Mouse (Mus musculus) ES-E14 (cell line): ENCODE measurements around the gene Prkab2. TPM values are rescaled to one million over a fixed set of nuclear protein-coding genes. Genes with fewer than 3 reads are reported as not detected.

Experiments used
- DNase-seq: peaks from one replicate; pipeline ENCODE4 v3.0.0-alpha.2; 2013; ENCODE audit warnings: low read depth, low spot score
- H3K27ac ChIP-seq: 2 replicates; pipeline ENCODE4 v1.5.1; 2012; ENCODE audit warnings: low read depth, mild to moderate bottlenecking, low read length, moderate library complexity, mixed read lengths; ENCODE audit not compliant: poor library complexity, insufficient read depth, severe bottlenecking
- H3K36me3 ChIP-seq: 2 replicates; pipeline ENCODE4 v1.6.1; 2012; ENCODE audit warnings: mild to moderate bottlenecking, low read length, moderate library complexity, mixed read lengths; ENCODE audit not compliant: control insufficient read depth, poor library complexity, insufficient read depth, severe bottlenecking
- H3K4me1 ChIP-seq, 2 experiments: fragments of 150-350 bp in 1 of 2; sonication (generic) in 1 of 2; 2 replicates each; pipeline ENCODE4 v1.6.1; 2012; ENCODE audit warnings: low read length in 2 of 2, mild to moderate bottlenecking in 1 of 2, mixed read lengths in 1 of 2; ENCODE audit not compliant: control insufficient read depth in 2 of 2, insufficient read depth in 2 of 2, poor library complexity in 1 of 2
- H3K4me3 ChIP-seq, 2 experiments: fragments of 150-350 bp in 1 of 2; sonication (generic) in 1 of 2; 2 replicates each; pipeline ENCODE4 v1.5.1; 2012; ENCODE audit warnings: low read length in 2 of 2, low read depth in 1 of 2, mild to moderate bottlenecking in 1 of 2, mixed read lengths in 1 of 2; ENCODE audit not compliant: insufficient read depth in 1 of 2, poor library complexity in 1 of 2, severe bottlenecking in 1 of 2
- H3K9ac ChIP-seq: 2 replicates; pipeline ENCODE4 v1.6.1; 2012; ENCODE audit warnings: low read depth, mild to moderate bottlenecking, low read length, mixed read lengths; ENCODE audit not compliant: poor library complexity, insufficient read depth, severe bottlenecking
- H3K9me3 ChIP-seq: fragments of 150-350 bp; sonication (generic); 2 replicates; pipeline ENCODE4 v1.6.1; 2012; ENCODE audit warnings: low read depth, mild to moderate bottlenecking, low read length; ENCODE audit not compliant: control insufficient read depth, insufficient read depth
- CHD2 ChIP-seq: IDR thresholded peaks from 2 replicates; pipeline ENCODE4 v1.6.1; 2014; ENCODE audit warnings: mild to moderate bottlenecking, low read depth, low read length, inconsistent platforms
- HCFC1 ChIP-seq: IDR thresholded peaks from 2 replicates; pipeline ENCODE4 v1.6.1; 2012; ENCODE audit warnings: low read length, inconsistent platforms, borderline replicate concordance; ENCODE audit not compliant: insufficient read depth
- MAFK ChIP-seq: IDR thresholded peaks from 2 replicates; pipeline ENCODE4 v1.6.1; 2014; ENCODE audit warnings: mild to moderate bottlenecking, low read depth, low read length, inconsistent platforms; ENCODE audit not compliant: insufficient read depth
- ZC3H11A ChIP-seq: IDR thresholded peaks from 2 replicates; pipeline ENCODE4 v1.6.1; 2012; ENCODE audit warnings: low read depth, mild to moderate bottlenecking, inconsistent platforms, low read length, borderline replicate concordance
- ZNF384 ChIP-seq: IDR thresholded peaks from 2 replicates; pipeline ENCODE4 v1.6.1; 2012; ENCODE audit warnings: low read depth, low read length, inconsistent platforms
- in situ Hi-C, 2 experiments: fragments of 600-800 bp; cut with MboI; formaldehyde crosslinking; loops; one replicate each; pipeline ENCODE4 v1.15.1; 2025; ENCODE audit warnings: low sequenced_read_pairs in 2 of 2, inconsistent platforms in 1 of 2; ENCODE audit not compliant: unreplicated experiment in 2 of 2
- total RNA-seq: library from RNA; depleted of rRNA; stranded (reverse); fragments of 300-350 nt; gene quantifications from 2 replicates; pipeline ENCODE4 v1.2.3, GENCODE M21; 2012

The Prkab2 gene
- total RNA-seq, 1 experiment: 7.5 TPM

DNA sequence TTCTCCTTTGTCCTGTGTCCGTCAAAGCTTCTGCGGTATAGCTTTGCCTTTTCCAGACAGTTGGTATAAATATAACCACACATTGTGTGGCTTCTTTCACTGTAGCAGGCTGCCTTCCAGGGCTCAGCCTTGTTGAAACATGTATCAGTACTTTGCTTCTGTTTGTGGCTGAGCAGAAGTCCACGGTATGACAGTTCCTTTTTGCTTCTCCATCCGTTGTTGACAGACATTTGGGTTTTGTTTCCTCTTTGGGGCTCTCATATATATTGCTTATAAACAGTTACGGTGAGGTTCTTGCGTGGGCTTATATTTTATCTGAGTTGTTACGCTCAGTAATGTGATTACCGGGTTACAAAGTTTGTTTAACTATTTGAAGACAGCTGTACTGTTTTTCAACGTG is 7.5 kb downstream of the Prkab2 start:
- Histone ChIP-seq H3K9ac (no peak overlapping the region), H3K4me1 (no peaks in the 10 kb centered on the region), H3K9me3 (no peaks in the 10 kb centered on the region), H3K36me3 (peaks cover 22% of the 10 kb centered on the region; the same call in 1 of the 2 replicates), H3K4me3 (no peak overlapping the region), H3K27ac (no peak overlapping the region)
- no peak for TF ChIP-seq CHD2
- TF ChIP-seq ZC3H11A: no peak
- TF ChIP-seq HCFC1: no peak
- no peak for DNase-seq
- in situ Hi-C loops: no loop called here

- H3K9ac ChIP-seq: no peak overlapping the region
- no peak overlapping the region for H3K27ac ChIP-seq
- in situ Hi-C loops: no loop called here
- TF ChIP-seq CHD2 (no peak), ZC3H11A (no peak), MAFK (no peak), ZNF384 (no peak), HCFC1 (no peak)
- no peak overlapping the region for H3K4me3 ChIP-seq
- no peaks in the 10 kb centered on the region for H3K4me1 ChIP-seq
- DNase-seq: no peak
- peaks cover 23% of the 10 kb centered on the region; the same call in 1 of the 2 replicates for H3K36me3 ChIP-seq
- no peaks in the 10 kb centered on the region for H3K9me3 ChIP-seq
These were observed 8.2 kb downstream of the Prkab2 start for GRCm38 (mm10) chr3:97666154-97666553.

GRCm38 (mm10) chr3:97667093-97667675 is 9.2 kb downstream of the Prkab2 start:
- Histone ChIP-seq H3K9ac (no peak overlapping the region), H3K4me1 (no peaks in the 10 kb centered on the region), H3K4me3 (no peak overlapping the region), H3K9me3 (no peaks in the 10 kb centered on the region), H3K36me3 (peaks cover 24% of the 10 kb centered on the region; the same call in 1 of the 2 replicates), H3K27ac (no peak overlapping the region)
- in situ Hi-C loops: no loop called here
- DNase-seq: no peak
- TF ChIP-seq ZNF384 (no peak), ZC3H11A (no peak), CHD2 (no peak), MAFK (no peak), HCFC1 (no peak)

DNA sequence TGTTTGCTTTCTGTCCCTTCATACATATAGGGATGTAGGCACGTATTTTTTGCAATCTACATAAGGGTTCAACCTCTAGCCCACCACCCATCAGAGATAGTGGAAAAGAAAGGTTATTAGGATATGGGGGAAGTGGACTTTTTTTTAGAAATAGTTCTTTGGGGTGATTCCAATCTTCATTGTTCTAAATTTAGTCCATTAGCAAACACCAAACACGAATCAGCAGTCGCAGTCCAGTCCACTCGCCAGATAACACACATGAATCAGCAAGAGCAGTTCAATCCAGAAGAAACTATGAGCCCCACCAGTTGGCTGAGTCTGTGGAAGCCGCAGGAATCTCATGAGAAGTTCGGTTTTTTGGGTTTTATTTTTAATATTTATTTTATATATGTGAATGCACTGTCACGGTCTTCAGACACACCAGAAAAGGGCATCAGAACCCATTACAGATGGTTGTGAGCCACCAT is 16.7 kb downstream of the Prkab2 start, which contains the start of gene Gm17651:
TSS of gene Gm17651 (minus strand) at position 51 of the 467 bp plus-strand sequence.
- peaks cover 6% of the 10 kb centered on the region; the same call in 1 of the 2 replicates for H3K36me3 ChIP-seq
- H3K27ac ChIP-seq: no peak within 1 kb of the TSS
- no peak within 1 kb of the TSS for H3K9ac ChIP-seq
- no peak within 1 kb of the TSS for H3K4me3 ChIP-seq
- TF ChIP-seq MAFK: no peak
- no peak for TF ChIP-seq HCFC1
- no peak for TF ChIP-seq CHD2
- TF ChIP-seq ZNF384: no peak
- no peak for TF ChIP-seq ZC3H11A
- in situ Hi-C loops: no loop called here
- peaks cover 2 to 3% of the 10 kb centered on the region in 2 experiments; a peak in 1 of 4 replicates for H3K4me1 ChIP-seq
- DNase-seq: no peak
- no peaks in the 10 kb centered on the region for H3K9me3 ChIP-seq
